Mouse (Mus musculus) bone marrow macrophage, adult 2 months (primary cell): Measurements from ENCODE around the gene Mmp21.

Experiments used
- CTCF ChIP-seq: IDR thresholded peaks from 2 replicates; pipeline ENCODE4 v1.5.1; 2012; ENCODE audit warnings: low read depth, mild to moderate bottlenecking, low read length, moderate library complexity
- POLR2A ChIP-seq: IDR thresholded peaks from 2 replicates; pipeline ENCODE4 v1.6.1; 2012; ENCODE audit warnings: mild to moderate bottlenecking, low read depth, low read length, borderline replicate concordance

GRCm38 (mm10) chr7:133701366-133701765 is 21.5 kb upstream of the Mmp21 start:
- no peak for TF ChIP-seq CTCF
- TF ChIP-seq POLR2A = no peak
